Mouse (Mus musculus) lung, adult 2 months (tissue): Measurements from ENCODE around the gene Klf4.

Experiments used
- CTCF ChIP-seq: fragments of 200-500 bp; IDR thresholded peaks from 2 replicates; pipeline ENCODE4 v1.5.1; 2011; ENCODE audit warnings: mild to moderate bottlenecking, low read length, control low read depth; ENCODE audit not compliant: insufficient read depth
- POLR2A ChIP-seq: fragments of 200-500 bp; IDR thresholded peaks from 2 replicates; pipeline ENCODE4 v1.6.1; 2011; ENCODE audit warnings: low read depth, mild to moderate bottlenecking, control low read depth, low read length, borderline replicate concordance; ENCODE audit errors: extremely low read depth

DNA sequence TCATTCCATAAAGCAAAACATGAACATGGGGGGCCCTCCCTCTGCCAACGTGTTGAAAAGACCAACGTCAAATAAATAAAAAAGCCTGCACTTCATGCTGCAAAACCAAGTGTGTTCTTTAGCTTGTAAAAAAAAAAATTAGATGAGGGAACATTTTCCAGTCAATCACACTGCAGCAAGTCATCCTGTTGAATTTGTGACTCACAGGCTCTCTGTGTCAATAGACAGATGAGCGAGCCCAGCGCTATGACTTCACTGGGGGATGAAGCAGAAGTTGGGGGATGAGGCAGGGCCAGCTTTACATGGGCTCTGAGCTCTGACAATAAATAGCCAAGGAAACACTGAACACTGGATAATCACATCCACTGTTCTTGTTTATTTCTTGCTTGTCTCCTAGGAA, 9.4 kb upstream of the Klf4 start:
- TF ChIP-seq POLR2A (no peak), CTCF (no peak)
